Mouse (Mus musculus): ENCODE results near the gene Ints1.

DNA sequence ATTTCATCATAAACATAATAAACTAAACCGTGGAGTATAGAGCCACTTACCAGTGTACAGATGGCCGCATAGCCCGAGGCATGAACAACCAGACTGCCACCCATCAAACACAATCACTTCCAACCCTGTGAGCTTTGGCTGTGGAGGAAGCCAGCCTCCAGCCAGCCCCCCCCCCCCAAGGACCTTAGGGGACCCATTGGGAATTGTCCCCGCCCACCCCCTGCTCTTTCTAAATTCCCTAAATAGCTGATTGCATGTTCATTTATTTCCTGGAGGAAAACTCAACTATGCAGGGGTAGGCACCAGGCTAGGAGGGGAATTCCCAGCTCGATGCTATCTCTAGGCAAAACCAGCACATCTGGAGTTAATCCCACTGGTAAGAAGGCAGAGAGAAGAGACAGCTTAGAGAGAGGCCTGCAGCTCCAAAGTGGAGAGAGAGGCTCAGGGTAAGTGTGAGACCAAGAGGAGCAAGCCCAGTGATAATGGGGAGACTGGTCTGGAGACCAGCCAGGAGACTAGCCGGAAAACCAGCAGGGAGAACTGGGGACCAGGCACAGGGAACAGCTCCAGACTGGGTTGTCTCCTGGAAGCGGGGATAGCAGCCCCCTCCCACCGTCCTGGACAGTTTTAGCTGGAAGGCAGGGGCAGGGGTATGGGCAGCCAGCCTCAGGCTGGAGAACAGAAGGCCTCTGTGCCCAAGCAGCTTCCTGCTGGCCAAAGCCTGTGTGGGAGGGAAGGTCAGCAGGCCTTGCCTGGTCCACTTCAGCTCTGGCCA lies 44.6 kb downstream of the Ints1 start:
- TF ChIP-seq CTCF (conservative IDR thresholded peaks at IDR 0.05; ENCODE audit: low read length) (no peak), POU5F1 (IDR thresholded peaks at IDR 0.05; ENCODE audit: borderline replicate concordance, low read length) (no peak)

All from E14TG2a.4 (cell line).